Mouse (Mus musculus) spleen, adult 12 weeks (tissue): ENCODE measurements around the gene P3h1.
"Not testable (repeated sequence)": the region's sequence is repeated elsewhere in the genome, so short reads cannot be mapped to it uniquely, and the experiment has no call there.

ENCODE experiments used
- DNase-seq: peaks from one replicate; pipeline ENCODE4 v3.0.0; 2022; ENCODE audit warnings: low spot score

Gene P3h1

GRCm38 (mm10) chr4:119275226-119275625 is 42.5 kb downstream of the P3h1 start:
- no peak for DNase-seq

- DNase-seq: no peak
Measured at GRCm38 (mm10) chr4:119275726-119276125, 43.0 kb downstream of the P3h1 start.

- not testable (repeated sequence) for DNase-seq
Measured at GRCm38 (mm10) chr4:119278784-119279183, 46.1 kb downstream of the P3h1 start.

GRCm38 (mm10) chr4:119284861-119285260 is 52.1 kb downstream of the P3h1 start:
- DNase-seq: no peak

- DNase-seq: no peak
Measured at GRCm38 (mm10) chr4:119285336-119285735, 52.6 kb downstream of the P3h1 start.

- DNase-seq: no peak
Measured at GRCm38 (mm10) chr4:119291921-119292320, 59.2 kb downstream of the P3h1 start.

GRCm38 (mm10) chr4:119292771-119293573 is 60.3 kb downstream of the P3h1 start:
- DNase-seq: peak; percentile 40

GRCm38 (mm10) chr4:119293574-119294258 is 61.0 kb downstream of the P3h1 start:
- peak; percentile 32 for DNase-seq

GRCm38 (mm10) chr4:119294415-119295133 is 61.9 kb downstream of the P3h1 start, which contains the start of gene Ybx1:
Gene Ybx1 (minus strand): TSS chr4:119294604.
- DNase-seq: peak; percentile 96

GRCm38 (mm10) chr4:119295134-119295453 is 62.4 kb downstream of the P3h1 start:
- DNase-seq: no peak

- DNase-seq: no peak
Measured at GRCm38 (mm10) chr4:119297361-119297760, 64.6 kb downstream of the P3h1 start.
